Mouse (Mus musculus): ENCODE data around the gene Card11. TPM values are rescaled to one million over a fixed set of nuclear protein-coding genes. Genes with fewer than 3 reads are reported as not detected.

Gene Card11
- polyA plus RNA-seq, 1 experiment, result 63.7 TPM

GRCm38 (mm10) chr5:140873039-140873551, 127.3 kb downstream of the Card11 start:
- Histone ChIP-seq H3K27ac (ENCODE audit: insufficient read depth, low read length) (peak overlapping the region; percentile 80), H3K36me3 (ENCODE audit: control insufficient read depth, insufficient read depth, low read length) (peaks cover 39% of the 10 kb centered on the region), H3K4me3 (ENCODE audit: extremely low read depth, insufficient read depth, insufficient read length) (no peak overlapping the region), H3K4me1 (ENCODE audit: control insufficient read depth, insufficient read depth, insufficient read length) (no peaks in the 10 kb centered on the region; the same call in 1 of the 2 replicates), H3K27me3 (ENCODE audit: control insufficient read depth, insufficient read depth, low read length) (no peaks in the 10 kb centered on the region)
- TF ChIP-seq CTCF (IDR thresholded peaks at IDR 0.05; ENCODE audit: extremely low read depth, insufficient read depth, insufficient read length, insufficient replicate concordance) (no peak), POLR2A (IDR thresholded peaks at IDR 0.05; ENCODE audit: low read depth, low read length) (no peak)
- WGBS, result 39% methylated on average over 18 of the region's 18 CpGs
- no peak for DNase-seq (ENCODE audit: low read depth in 1 of 2, low spot score in 2 of 2)

GRCm38 (mm10) chr5:140872532-140873038, 127.8 kb downstream of the Card11 start:
- peak in 1 of 2 experiments; percentile 47 for DNase-seq (ENCODE audit: low read depth in 1 of 2, low spot score in 2 of 2)
- no peaks in the 10 kb centered on the region for H3K27me3 ChIP-seq (ENCODE audit: control insufficient read depth, insufficient read depth, low read length)
- H3K27ac ChIP-seq (ENCODE audit: insufficient read depth, low read length), result peak overlapping the region; percentile 89
- no peak for TF ChIP-seq CTCF (IDR thresholded peaks at IDR 0.05; ENCODE audit: extremely low read depth, insufficient read depth, insufficient read length, insufficient replicate concordance)
- peak; percentile 18; the same call in 1 of the 2 replicates for TF ChIP-seq POLR2A (IDR thresholded peaks at IDR 0.05; ENCODE audit: low read depth, low read length)
- H3K36me3 ChIP-seq (ENCODE audit: control insufficient read depth, insufficient read depth, low read length), result peaks cover 34% of the 10 kb centered on the region
- no peak overlapping the region for H3K4me3 ChIP-seq (ENCODE audit: extremely low read depth, insufficient read depth, insufficient read length)
- 32% methylated on average over 11 of the region's 11 CpGs for WGBS
- H3K4me1 ChIP-seq (ENCODE audit: control insufficient read depth, insufficient read depth, insufficient read length), result no peaks in the 10 kb centered on the region; the same call in 1 of the 2 replicates

GRCm38 (mm10) chr5:140871241-140871640, 129.1 kb downstream of the Card11 start:
- Histone ChIP-seq H3K4me1 (ENCODE audit: control insufficient read depth, insufficient read depth, insufficient read length) (no peaks in the 10 kb centered on the region; the same call in 1 of the 2 replicates), H3K36me3 (ENCODE audit: control insufficient read depth, insufficient read depth, low read length) (peaks cover 25% of the 10 kb centered on the region), H3K27me3 (ENCODE audit: control insufficient read depth, insufficient read depth, low read length) (no peaks in the 10 kb centered on the region), H3K4me3 (ENCODE audit: extremely low read depth, insufficient read depth, insufficient read length) (no peak overlapping the region), H3K27ac (ENCODE audit: insufficient read depth, low read length) (peak overlapping the region; percentile 89)
- peak; percentile 22 to 36 for DNase-seq (ENCODE audit: low read depth in 1 of 2, low spot score in 2 of 2)
- TF ChIP-seq POLR2A (IDR thresholded peaks at IDR 0.05; ENCODE audit: low read depth, low read length) (no peak), CTCF (IDR thresholded peaks at IDR 0.05; ENCODE audit: extremely low read depth, insufficient read depth, insufficient read length, insufficient replicate concordance) (no peak)
- 24% methylated on average over 6 of the region's 6 CpGs for WGBS

- TF ChIP-seq CTCF (IDR thresholded peaks at IDR 0.05; ENCODE audit: extremely low read depth, insufficient read depth, insufficient read length, insufficient replicate concordance) (peak; percentile 58; the same call in 1 of the 2 replicates), POLR2A (IDR thresholded peaks at IDR 0.05; ENCODE audit: low read depth, low read length) (no peak)
- 62% methylated on average over 2 of the region's 2 CpGs for WGBS
- H3K36me3 ChIP-seq (ENCODE audit: control insufficient read depth, insufficient read depth, low read length), result peaks cover 13% of the 10 kb centered on the region
- no peaks in the 10 kb centered on the region; the same call in 1 of the 2 replicates for H3K4me1 ChIP-seq (ENCODE audit: control insufficient read depth, insufficient read depth, insufficient read length)
- no peaks in the 10 kb centered on the region for H3K27me3 ChIP-seq (ENCODE audit: control insufficient read depth, insufficient read depth, low read length)
- peak; percentile 54 to 62 for DNase-seq (ENCODE audit: low read depth in 1 of 2, low spot score in 2 of 2)
- H3K27ac ChIP-seq (ENCODE audit: insufficient read depth, low read length), result no peak overlapping the region
- H3K4me3 ChIP-seq (ENCODE audit: extremely low read depth, insufficient read depth, insufficient read length), result no peak overlapping the region
These were observed 131.3 kb downstream of the Card11 start for GRCm38 (mm10) chr5:140869034-140869433.

- no peaks in the 10 kb centered on the region for H3K27me3 ChIP-seq (ENCODE audit: control insufficient read depth, insufficient read depth, low read length)
- 85% methylated on average over 5 of the region's 5 CpGs for WGBS
- no peaks in the 10 kb centered on the region for H3K4me1 ChIP-seq (ENCODE audit: control insufficient read depth, insufficient read depth, insufficient read length)
- no peak overlapping the region for H3K4me3 ChIP-seq (ENCODE audit: extremely low read depth, insufficient read depth, insufficient read length)
- TF ChIP-seq CTCF (IDR thresholded peaks at IDR 0.05; ENCODE audit: extremely low read depth, insufficient read depth, insufficient read length, insufficient replicate concordance), result no peak
- TF ChIP-seq POLR2A (IDR thresholded peaks at IDR 0.05; ENCODE audit: low read depth, low read length), result no peak
- H3K27ac ChIP-seq (ENCODE audit: insufficient read depth, low read length), result no peak overlapping the region
- DNase-seq (ENCODE audit: low read depth in 1 of 2, low spot score in 2 of 2), result no peak
- H3K36me3 ChIP-seq (ENCODE audit: control insufficient read depth, insufficient read depth, low read length), result no peaks in the 10 kb centered on the region
These were observed 140.7 kb downstream of the Card11 start for GRCm38 (mm10) chr5:140859730-140860129.

GRCm38 (mm10) chr5:140858335-140858734, 142.0 kb downstream of the Card11 start:
- no peaks in the 10 kb centered on the region for H3K36me3 ChIP-seq (ENCODE audit: control insufficient read depth, insufficient read depth, low read length)
- H3K27me3 ChIP-seq (ENCODE audit: control insufficient read depth, insufficient read depth, low read length), result no peaks in the 10 kb centered on the region
- WGBS, result 39% methylated on average over 3 of the region's 3 CpGs
- no peak overlapping the region for H3K27ac ChIP-seq (ENCODE audit: insufficient read depth, low read length)
- peak; percentile 0; the same call in 1 of the 2 replicates for TF ChIP-seq CTCF (IDR thresholded peaks at IDR 0.05; ENCODE audit: extremely low read depth, insufficient read depth, insufficient read length, insufficient replicate concordance)
- no peak for TF ChIP-seq POLR2A (IDR thresholded peaks at IDR 0.05; ENCODE audit: low read depth, low read length)
- peak in 1 of 2 experiments; percentile 24 for DNase-seq (ENCODE audit: low read depth in 1 of 2, low spot score in 2 of 2)
- no peak overlapping the region for H3K4me3 ChIP-seq (ENCODE audit: extremely low read depth, insufficient read depth, insufficient read length)
- H3K4me1 ChIP-seq (ENCODE audit: control insufficient read depth, insufficient read depth, insufficient read length), result no peaks in the 10 kb centered on the region
